Mouse (Mus musculus) heart, adult 2 months (tissue): ENCODE data around the gene Ctdspl.

Experiments
- CTCF ChIP-seq: fragments of 200-600 bp; IDR thresholded peaks from 2 replicates; pipeline ENCODE4 v1.8.1; 2022; ENCODE audit warnings: antibody characterized with exemption, mild to moderate bottlenecking, moderate library complexity
- EP300 ChIP-seq: fragments of 200-500 bp; IDR thresholded peaks from 2 replicates; pipeline ENCODE4 v1.6.1; 2011; ENCODE audit warnings: low read depth, low read length, control low read depth; ENCODE audit not compliant: insufficient read depth
- POLR2A ChIP-seq: fragments of 200-500 bp; IDR thresholded peaks from 2 replicates; pipeline ENCODE4 v1.6.1; 2011; ENCODE audit warnings: mild to moderate bottlenecking, low read depth, low read length, control low read depth; ENCODE audit not compliant: insufficient read depth

DNA sequence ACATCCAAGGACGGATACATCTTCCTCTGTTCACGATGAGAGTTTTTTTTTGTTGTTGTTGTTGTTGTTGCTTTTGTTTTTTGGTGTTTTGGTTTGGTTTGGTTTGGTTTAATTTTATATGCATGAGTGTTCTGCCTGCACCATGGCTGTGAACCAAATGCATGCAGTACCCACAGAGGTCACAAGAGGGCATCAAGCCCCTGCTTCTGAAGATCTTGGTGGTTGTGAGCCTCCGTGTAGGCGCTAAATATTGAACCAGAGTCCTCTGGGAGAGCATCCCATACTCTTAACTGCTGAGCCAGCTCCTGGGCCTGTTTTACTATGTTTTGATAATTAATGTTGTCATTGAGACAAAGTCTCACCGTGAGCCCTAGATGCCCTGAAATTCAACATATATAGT, 11.0 kb upstream of the Ctdspl start:
- TF ChIP-seq POLR2A: no peak
- TF ChIP-seq CTCF: peak; percentile 72
- no peak for TF ChIP-seq EP300
